Mouse (Mus musculus): Measurements from ENCODE around the gene Klhdc10. TPM values are rescaled to one million over a fixed set of nuclear protein-coding genes. Genes with fewer than 3 reads are reported as not detected.
A peak's percentile ranks its signal among the peaks of the same experiment; 100 is the strongest.
"Not testable (repeated sequence)": the region's sequence is repeated elsewhere in the genome, so short reads cannot be mapped to it uniquely, and the experiment has no call there.

The Klhdc10 gene
- polyA plus RNA-seq, 1 experiment from 2014 or later, result 36.9 TPM

- H3K4me2 ChIP-seq, result no peak overlapping the region
- no peaks in the 10 kb centered on the region for H3K27me3 ChIP-seq
- no peak overlapping the region for H3K27ac ChIP-seq (replicated peaks)
- ATAC-seq (ENCODE audit: low FRiP score, low read depth), result no peak
- 94% methylated on average over 17 of the region's 17 CpGs for WGBS
- no peak overlapping the region for H3K4me3 ChIP-seq
- peaks cover 77% of the 10 kb centered on the region for H3K36me3 ChIP-seq
- H3K9ac ChIP-seq, result no peak overlapping the region
- H3K9me3 ChIP-seq, result no peaks in the 10 kb centered on the region
- no peaks in the 10 kb centered on the region for H3K4me1 ChIP-seq (replicated peaks)
Observed at GRCm38 (mm10) chr6:30372627-30373369, 28.9 kb upstream of the Klhdc10 start.

GRCm38 (mm10) chr6:30374731-30375510, 26.7 kb upstream of the Klhdc10 start:
- H3K9ac ChIP-seq, result no peak overlapping the region
- no peak for ATAC-seq (ENCODE audit: low FRiP score, low read depth)
- peaks cover 76% of the 10 kb centered on the region for H3K36me3 ChIP-seq
- no peak overlapping the region for H3K4me2 ChIP-seq
- no peak overlapping the region for H3K4me3 ChIP-seq
- H3K9me3 ChIP-seq, result no peaks in the 10 kb centered on the region
- H3K4me1 ChIP-seq (replicated peaks), result no peaks in the 10 kb centered on the region
- H3K27ac ChIP-seq (replicated peaks), result no peak overlapping the region
- WGBS, result 82% methylated on average over 16 of the region's 16 CpGs
- no peaks in the 10 kb centered on the region for H3K27me3 ChIP-seq

- no peak overlapping the region for H3K4me2 ChIP-seq
- H3K27me3 ChIP-seq, result no peaks in the 10 kb centered on the region
- ATAC-seq (ENCODE audit: low FRiP score, low read depth), result no peak
- H3K9me3 ChIP-seq, result no peaks in the 10 kb centered on the region
- H3K27ac ChIP-seq (replicated peaks), result no peak overlapping the region
- H3K4me1 ChIP-seq (replicated peaks), result no peaks in the 10 kb centered on the region
- peaks cover 78% of the 10 kb centered on the region for H3K36me3 ChIP-seq
- WGBS, result 80% methylated on average over 1 of the region's 1 CpGs
- H3K9ac ChIP-seq, result no peak overlapping the region
- no peak overlapping the region for H3K4me3 ChIP-seq
Observed at GRCm38 (mm10) chr6:30375791-30376190, 25.9 kb upstream of the Klhdc10 start.

- Histone ChIP-seq H3K4me2 (no peak overlapping the region), H3K27ac (replicated peaks) (no peak overlapping the region), H3K4me1 (replicated peaks) (no peaks in the 10 kb centered on the region), H3K9me3 (no peaks in the 10 kb centered on the region), H3K27me3 (no peaks in the 10 kb centered on the region), H3K9ac (no peak overlapping the region), H3K4me3 (no peak overlapping the region), H3K36me3 (peaks cover 77% of the 10 kb centered on the region)
- ATAC-seq (ENCODE audit: low FRiP score, low read depth), result no peak
- WGBS, result 79% methylated on average over 3 of the region's 3 CpGs
Observed at GRCm38 (mm10) chr6:30381116-30381515, 20.6 kb upstream of the Klhdc10 start.

GRCm38 (mm10) chr6:30390271-30390670, 11.4 kb upstream of the Klhdc10 start:
- H3K36me3 ChIP-seq, result peaks cover 15% of the 10 kb centered on the region
- not testable (repeated sequence) for ATAC-seq (ENCODE audit: low FRiP score, low read depth); H3K9me3 ChIP-seq; H3K4me1 ChIP-seq (replicated peaks); H3K27me3 ChIP-seq
- H3K4me2 ChIP-seq, result peak overlapping the region; percentile 49
- peak overlapping the region; percentile 55 for H3K4me3 ChIP-seq
- peak overlapping the region; percentile 62 for H3K9ac ChIP-seq
- peak overlapping the region; percentile 72; the same call in 1 of the 2 replicates for H3K27ac ChIP-seq (replicated peaks)
- 29% methylated on average over 4 of the region's 4 CpGs for WGBS

GRCm38 (mm10) chr6:30390714-30391697, 10.7 kb upstream of the Klhdc10 start, which contains the start of gene Zc3hc1:
Gene Zc3hc1, minus strand, starts transcription at chr6:30391028.
- Histone ChIP-seq H3K4me3 (peak within 1 kb of the TSS; percentile 55), H3K9me3 (no peaks in the 10 kb centered on the region), H3K27ac (replicated peaks) (peak within 1 kb of the TSS; percentile 72), H3K4me1 (replicated peaks) (peaks cover 10% of the 10 kb centered on the region), H3K27me3 (no peaks in the 10 kb centered on the region), H3K4me2 (peak within 1 kb of the TSS; percentile 49), H3K36me3 (peaks cover 8% of the 10 kb centered on the region), H3K9ac (peak within 1 kb of the TSS; percentile 62)
- peak; percentile 89 for ATAC-seq (ENCODE audit: low FRiP score, low read depth)
- 18% methylated on average over 33 of the region's 33 CpGs for WGBS

GRCm38 (mm10) chr6:30391996-30392395, 9.7 kb upstream of the Klhdc10 start:
- Histone ChIP-seq H3K9ac (no peak overlapping the region), H3K4me1 (replicated peaks) (peaks cover 10% of the 10 kb centered on the region), H3K27me3 (no peaks in the 10 kb centered on the region), H3K9me3 (no peaks in the 10 kb centered on the region), H3K4me3 (no peak overlapping the region), H3K4me2 (no peak overlapping the region), H3K27ac (replicated peaks) (no peak overlapping the region), H3K36me3 (peaks cover 5% of the 10 kb centered on the region)
- 94% methylated on average over 7 of the region's 7 CpGs for WGBS
- ATAC-seq (ENCODE audit: low FRiP score, low read depth), result no peak

- H3K9ac ChIP-seq, result 0 out of 2 replicates have a peak overlapping the region, but pooled peaks have one; percentile 55
- H3K4me1 ChIP-seq (replicated peaks), result peaks cover 18% of the 10 kb centered on the region
Observed at GRCm38 (mm10) chr6:30400146-30400545, 1.5 kb upstream of the Klhdc10 start.

GRCm38 (mm10) chr6:30400716-30401115, 952 bp upstream of the Klhdc10 start:
- WGBS, result 4% methylated on average over 7 of the region's 7 CpGs
- H3K9me3 ChIP-seq, result no peaks in the 10 kb centered on the region
- H3K4me1 ChIP-seq (replicated peaks), result peaks cover 21% of the 10 kb centered on the region
- H3K9ac ChIP-seq, result peak overlapping the region; percentile 55
- H3K27ac ChIP-seq (replicated peaks), result peak overlapping the region; percentile 94
- H3K4me2 ChIP-seq, result peak overlapping the region; percentile 56
- no peak for ATAC-seq (ENCODE audit: low FRiP score, low read depth)
- no peaks in the 10 kb centered on the region for H3K36me3 ChIP-seq
- H3K27me3 ChIP-seq, result no peaks in the 10 kb centered on the region
- H3K4me3 ChIP-seq, result peak overlapping the region; percentile 89

More at GRCm38 (mm10) chr6:30400146-30400545, 1.5 kb upstream of the Klhdc10 start:
- no peaks in the 10 kb centered on the region for H3K36me3 ChIP-seq
- H3K4me2 ChIP-seq, result peak overlapping the region; percentile 56
- no peak overlapping the region for H3K4me3 ChIP-seq
- ATAC-seq (ENCODE audit: low FRiP score, low read depth), result no peak
- H3K27ac ChIP-seq (replicated peaks), result peak overlapping the region; percentile 94
- no peaks in the 10 kb centered on the region for H3K9me3 ChIP-seq
- WGBS, result 83% methylated on average over 5 of the region's 5 CpGs
- no peaks in the 10 kb centered on the region for H3K27me3 ChIP-seq

- no peaks in the 10 kb centered on the region for H3K36me3 ChIP-seq
- peak overlapping the region; percentile 94 for H3K27ac ChIP-seq (replicated peaks)
- H3K27me3 ChIP-seq, result no peaks in the 10 kb centered on the region
- under 1% methylated on average over 24 of the region's 29 CpGs for WGBS
- no peaks in the 10 kb centered on the region for H3K9me3 ChIP-seq
- ATAC-seq (ENCODE audit: low FRiP score, low read depth), result no peak
- H3K9ac ChIP-seq, result peak overlapping the region; percentile 95
- peak overlapping the region; percentile 89 for H3K4me3 ChIP-seq
- H3K4me1 ChIP-seq (replicated peaks), result peaks cover 21% of the 10 kb centered on the region
- H3K4me2 ChIP-seq, result peak overlapping the region; percentile 63
Observed at GRCm38 (mm10) chr6:30402091-30402491, 423 bp downstream of the Klhdc10 start.

GRCm38 (mm10) chr6:30403465-30403864, 1.8 kb downstream of the Klhdc10 start:
- Histone ChIP-seq H3K9me3 (no peaks in the 10 kb centered on the region), H3K4me1 (replicated peaks) (peaks cover 21% of the 10 kb centered on the region), H3K4me3 (peak overlapping the region; percentile 33), H3K36me3 (no peaks in the 10 kb centered on the region), H3K27ac (replicated peaks) (peak overlapping the region; percentile 77), H3K27me3 (no peaks in the 10 kb centered on the region), H3K9ac (peak overlapping the region; percentile 46), H3K4me2 (peak overlapping the region; percentile 56)
- WGBS, result 14% methylated on average over 4 of the region's 4 CpGs
- ATAC-seq (ENCODE audit: low FRiP score, low read depth), result no peak; the same call in 1 of the 2 replicates
